Mouse (Mus musculus) forebrain, embryonic 15.5 days (tissue): ENCODE data around the gene Zfp92. TPM values are rescaled to one million over a fixed set of nuclear protein-coding genes. Genes with fewer than 3 reads are reported as not detected.
A peak's percentile ranks its signal among the peaks of the same experiment; 100 is the strongest.
"Not testable (repeated sequence)": the region's sequence is repeated elsewhere in the genome, so short reads cannot be mapped to it uniquely, and the experiment has no call there.

ENCODE experiments used
- ATAC-seq: fragments of 200-750 bp; cut with Nextera tagmentation; replicated peaks from 2 replicates; pipeline ENCODE4 v1.8.0; 2017; ENCODE audit warnings: mild to moderate bottlenecking, moderate TSS enrichment, moderate library complexity
- H3K27ac ChIP-seq: fragments of 300-500 bp; sonication (generic); replicated peaks from 2 replicates; pipeline ENCODE4 v1.5.1; 2015; ENCODE audit warnings: mild to moderate bottlenecking, inconsistent platforms
- H3K27me3 ChIP-seq: fragments of 300-500 bp; sonication (generic); 2 replicates; pipeline ENCODE4 v1.6.1; 2015; ENCODE audit warnings: inconsistent platforms
- H3K36me3 ChIP-seq: fragments of 300-500 bp; sonication (generic); 2 replicates; pipeline ENCODE4 v1.6.1; 2015; ENCODE audit warnings: mild to moderate bottlenecking, inconsistent platforms
- H3K4me1 ChIP-seq: fragments of 300-500 bp; sonication (generic); 2 replicates; pipeline ENCODE4 v1.6.1; 2015; ENCODE audit warnings: inconsistent platforms
- H3K4me2 ChIP-seq: fragments of 300-500 bp; sonication (generic); replicated peaks from 2 replicates; pipeline ENCODE4 v1.6.1; 2015; ENCODE audit warnings: mild to moderate bottlenecking, inconsistent platforms
- H3K4me3 ChIP-seq: fragments of 300-500 bp; sonication (generic); 2 replicates; pipeline ENCODE4 v1.5.1; 2015; ENCODE audit warnings: mild to moderate bottlenecking, inconsistent platforms
- H3K9ac ChIP-seq: fragments of 300-500 bp; sonication (generic); replicated peaks from 2 replicates; pipeline ENCODE4 v1.6.1; 2015; ENCODE audit warnings: mild to moderate bottlenecking, inconsistent platforms
- H3K9me3 ChIP-seq: fragments of 300-500 bp; sonication (generic); 2 replicates; pipeline ENCODE4 v1.6.1; 2016; ENCODE audit warnings: inconsistent platforms
- WGBS: fragments of 180-500 bp; shearing (Covaris S2); methylation state at CpG from one replicate; pipeline ENCODE4 v1.1.7; 2015; ENCODE audit warnings: mixed read lengths; 5-methylcytosine and 5-hydroxymethylcytosine counted together
- polyA plus RNA-seq: library from polyadenylated mRNA; unstranded; fragments of >200 nt; fragmentation: Nextera tagmentation; extraction: Ambion mirVana; gene quantifications from 2 replicates; pipeline ENCODE4 v1.2.1, GENCODE M21; 2015

The Zfp92 gene
- polyA plus RNA-seq: 0.62 and 0.72 TPM in 2 replicates

- Histone ChIP-seq H3K36me3 (no peaks in the 10 kb centered on the region), H3K27ac (no peak within 1 kb of the TSS), H3K4me2 (peak within 1 kb of the TSS; percentile 39), H3K4me1 (no peaks in the 10 kb centered on the region), H3K4me3 (peak within 1 kb of the TSS; percentile 31), H3K27me3 (no peaks in the 10 kb centered on the region), H3K9me3 (no peaks in the 10 kb centered on the region), H3K9ac (no peak within 1 kb of the TSS)
- WGBS: 28% methylated on average over 20 of the region's 20 CpGs
- ATAC-seq: no peak
Measured at GRCm38 (mm10) chrX:73410880-73411517, at the start of gene Zfp92. Zfp92 (plus strand) TSS chrX:73411096.

- H3K27ac ChIP-seq: no peak overlapping the region
- H3K4me2 ChIP-seq: no peak overlapping the region
- H3K36me3 ChIP-seq: no peaks in the 10 kb centered on the region
- H3K4me3 ChIP-seq: no peak overlapping the region
- no peaks in the 10 kb centered on the region for H3K4me1 ChIP-seq
- no peaks in the 10 kb centered on the region for H3K27me3 ChIP-seq
- no peak for ATAC-seq
- no peak overlapping the region for H3K9ac ChIP-seq
- H3K9me3 ChIP-seq: no peaks in the 10 kb centered on the region
Measured at GRCm38 (mm10) chrX:73363291-73363690, 47.6 kb upstream of the Zfp92 start.

GRCm38 (mm10) chrX:73384419-73384818 is 26.5 kb upstream of the Zfp92 start:
- 68% methylated on average over 6 of the region's 6 CpGs for WGBS
- Histone ChIP-seq H3K4me1 (no peaks in the 10 kb centered on the region), H3K4me3 (no peak overlapping the region), H3K27me3 (no peaks in the 10 kb centered on the region), H3K9ac (no peak overlapping the region), H3K36me3 (no peaks in the 10 kb centered on the region), H3K9me3 (no peaks in the 10 kb centered on the region), H3K4me2 (no peak overlapping the region), H3K27ac (peak overlapping the region; percentile 40; the same call in 1 of the 2 replicates)
- ATAC-seq: peak; percentile 67

GRCm38 (mm10) chrX:73384924-73385323 is 26.0 kb upstream of the Zfp92 start:
- Histone ChIP-seq H3K9me3 (no peaks in the 10 kb centered on the region), H3K4me1 (no peaks in the 10 kb centered on the region), H3K9ac (no peak overlapping the region), H3K27me3 (no peaks in the 10 kb centered on the region), H3K27ac (peak overlapping the region; percentile 40; the same call in 1 of the 2 replicates), H3K36me3 (no peaks in the 10 kb centered on the region), H3K4me2 (no peak overlapping the region), H3K4me3 (no peak overlapping the region)
- ATAC-seq: no peak
- 46% methylated on average over 1 of the region's 1 CpGs for WGBS

GRCm38 (mm10) chrX:73391481-73391880 is 19.4 kb upstream of the Zfp92 start:
- no peak for ATAC-seq
- Histone ChIP-seq H3K4me3 (no peak overlapping the region), H3K9me3 (no peaks in the 10 kb centered on the region), H3K4me2 (no peak overlapping the region), H3K9ac (no peak overlapping the region), H3K27ac (no peak overlapping the region), H3K36me3 (no peaks in the 10 kb centered on the region), H3K27me3 (no peaks in the 10 kb centered on the region), H3K4me1 (no peaks in the 10 kb centered on the region)
- WGBS: 82% methylated on average over 4 of the region's 4 CpGs

- Histone ChIP-seq H3K36me3 (no peaks in the 10 kb centered on the region), H3K9me3 (no peaks in the 10 kb centered on the region), H3K27ac (no peak overlapping the region), H3K4me1 (no peaks in the 10 kb centered on the region), H3K4me3 (no peak overlapping the region), H3K4me2 (no peak overlapping the region), H3K27me3 (no peaks in the 10 kb centered on the region), H3K9ac (no peak overlapping the region)
- no peak for ATAC-seq
- WGBS: 78% methylated on average over 1 of the region's 1 CpGs
Measured at GRCm38 (mm10) chrX:73396446-73396845, 14.4 kb upstream of the Zfp92 start.

- not testable (repeated sequence) for H3K4me2 ChIP-seq, ATAC-seq, H3K27ac ChIP-seq, H3K4me3 ChIP-seq, H3K9ac ChIP-seq, H3K4me1 ChIP-seq, H3K9me3 ChIP-seq, H3K36me3 ChIP-seq, H3K27me3 ChIP-seq
- 77% methylated on average over 2 of the region's 2 CpGs for WGBS
Measured at GRCm38 (mm10) chrX:73398636-73399035, 12.3 kb upstream of the Zfp92 start, which contains the start of gene Gm18336. Gm18336 (minus strand) TSS chrX:73398736.

- Histone ChIP-seq H3K27ac (no peak overlapping the region), H3K4me2 (no peak overlapping the region), H3K4me3 (no peak overlapping the region), H3K27me3 (no peaks in the 10 kb centered on the region), H3K36me3 (no peaks in the 10 kb centered on the region), H3K9ac (no peak overlapping the region), H3K9me3 (no peaks in the 10 kb centered on the region), H3K4me1 (no peaks in the 10 kb centered on the region)
- WGBS: 90% methylated on average over 20 of the region's 20 CpGs
- ATAC-seq: no peak
Measured at GRCm38 (mm10) chrX:73400951-73401350, 9.9 kb upstream of the Zfp92 start.

- Histone ChIP-seq H3K4me2 (no peak overlapping the region), H3K9ac (no peak overlapping the region), H3K4me1 (no peaks in the 10 kb centered on the region), H3K9me3 (no peaks in the 10 kb centered on the region), H3K36me3 (no peaks in the 10 kb centered on the region), H3K27me3 (no peaks in the 10 kb centered on the region), H3K4me3 (no peak overlapping the region), H3K27ac (no peak overlapping the region)
- 90% methylated on average over 12 of the region's 12 CpGs for WGBS
- no peak for ATAC-seq
Measured at GRCm38 (mm10) chrX:73401616-73402015, 9.3 kb upstream of the Zfp92 start.

- Histone ChIP-seq H3K27ac (no peak overlapping the region), H3K9me3 (no peaks in the 10 kb centered on the region), H3K4me3 (no peak overlapping the region), H3K4me1 (no peaks in the 10 kb centered on the region), H3K4me2 (no peak overlapping the region), H3K36me3 (no peaks in the 10 kb centered on the region), H3K9ac (no peak overlapping the region), H3K27me3 (no peaks in the 10 kb centered on the region)
- 26% methylated on average over 1 of the region's 1 CpGs for WGBS
- no peak for ATAC-seq
Measured at GRCm38 (mm10) chrX:73412767-73413166, 1.9 kb downstream of the Zfp92 start.

- no peak overlapping the region for H3K4me3 ChIP-seq
- H3K27ac ChIP-seq: no peak overlapping the region
- WGBS: 77% methylated on average over 2 of the region's 2 CpGs
- no peaks in the 10 kb centered on the region for H3K4me1 ChIP-seq
- no peak for ATAC-seq
- no peak overlapping the region for H3K4me2 ChIP-seq
- no peak overlapping the region for H3K9ac ChIP-seq
- H3K36me3 ChIP-seq: no peaks in the 10 kb centered on the region
- H3K27me3 ChIP-seq: no peaks in the 10 kb centered on the region
- H3K9me3 ChIP-seq: no peaks in the 10 kb centered on the region
Measured at GRCm38 (mm10) chrX:73430036-73430435, 19.1 kb downstream of the Zfp92 start.

- Histone ChIP-seq H3K4me1 (no peaks in the 10 kb centered on the region), H3K9me3 (no peaks in the 10 kb centered on the region), H3K27ac (no peak overlapping the region), H3K36me3 (no peaks in the 10 kb centered on the region), H3K4me3 (no peak overlapping the region), H3K4me2 (no peak overlapping the region), H3K27me3 (no peaks in the 10 kb centered on the region), H3K9ac (no peak overlapping the region)
- WGBS: 81% methylated on average over 5 of the region's 5 CpGs
- ATAC-seq: no peak
Measured at GRCm38 (mm10) chrX:73432850-73433249, 22.0 kb downstream of the Zfp92 start.

- Histone ChIP-seq H3K9me3 (no peaks in the 10 kb centered on the region), H3K4me3 (no peak within 1 kb of the TSS), H3K4me1 (no peaks in the 10 kb centered on the region), H3K36me3 (no peaks in the 10 kb centered on the region), H3K27ac (no peak within 1 kb of the TSS), H3K4me2 (no peak within 1 kb of the TSS), H3K27me3 (no peaks in the 10 kb centered on the region), H3K9ac (no peak within 1 kb of the TSS)
- WGBS: 82% methylated on average over 11 of the region's 11 CpGs
- no peak for ATAC-seq
Measured at GRCm38 (mm10) chrX:73435252-73435651, 24.4 kb downstream of the Zfp92 start, which contains the start of gene Trex2. Trex2 (minus strand) TSS chrX:73435344.
